Mouse (Mus musculus) neural tube, embryonic 10.5 days (tissue): Measurements from ENCODE around the gene Ank2.
"Not testable (repeated sequence)": the region's sequence is repeated elsewhere in the genome, so short reads cannot be mapped to it uniquely, and the experiment has no call there.

Source experiments
- DNase-seq: peaks from one replicate; pipeline ENCODE4 v3.0.0-alpha.2; 2017; ENCODE audit warnings: low spot score; ENCODE audit errors: extremely low spot score

Gene Ank2

GRCm38 (mm10) chr3:127428527-127428926, 70.6 kb downstream of the Ank2 start:
- DNase-seq, result no peak

- DNase-seq, result no peak
These were observed 82.2 kb downstream of the Ank2 start for GRCm38 (mm10) chr3:127416950-127417349.

GRCm38 (mm10) chr3:127414438-127414837, 84.7 kb downstream of the Ank2 start:
- DNase-seq, result no peak

- peak; percentile 80 for DNase-seq
These were observed 90.2 kb downstream of the Ank2 start for GRCm38 (mm10) chr3:127408684-127409550.

- peak; percentile 49 for DNase-seq
These were observed 91.1 kb downstream of the Ank2 start for GRCm38 (mm10) chr3:127407868-127408574.

GRCm38 (mm10) chr3:127406883-127407282, 92.3 kb downstream of the Ank2 start:
- DNase-seq, result no peak

GRCm38 (mm10) chr3:127404371-127404770, 94.8 kb downstream of the Ank2 start:
- DNase-seq, result no peak

GRCm38 (mm10) chr3:127400976-127401375, 98.2 kb downstream of the Ank2 start:
- no peak for DNase-seq

GRCm38 (mm10) chr3:127400468-127400867, 98.7 kb downstream of the Ank2 start:
- not testable (repeated sequence) for DNase-seq

- DNase-seq, result no peak
These were observed 101.4 kb downstream of the Ank2 start for GRCm38 (mm10) chr3:127397774-127398173.

GRCm38 (mm10) chr3:127395202-127395601, 103.9 kb downstream of the Ank2 start:
- no peak for DNase-seq

GRCm38 (mm10) chr3:127387016-127387517, 112.1 kb downstream of the Ank2 start:
- DNase-seq, result no peak

GRCm38 (mm10) chr3:127383231-127383630, 115.9 kb downstream of the Ank2 start:
- no peak for DNase-seq

- no peak for DNase-seq
These were observed 122.2 kb downstream of the Ank2 start for GRCm38 (mm10) chr3:127376901-127377460.

- no peak for DNase-seq
These were observed 123.0 kb downstream of the Ank2 start for GRCm38 (mm10) chr3:127375956-127376660.

GRCm38 (mm10) chr3:127374190-127374710, 124.9 kb downstream of the Ank2 start:
- DNase-seq, result no peak

GRCm38 (mm10) chr3:127371774-127372173, 127.4 kb downstream of the Ank2 start:
- no peak for DNase-seq

- no peak for DNase-seq
These were observed 129.6 kb downstream of the Ank2 start for GRCm38 (mm10) chr3:127369529-127369928.

- DNase-seq, result no peak
These were observed 131.7 kb downstream of the Ank2 start for GRCm38 (mm10) chr3:127367450-127367849.

- no peak for DNase-seq
These were observed 135.6 kb downstream of the Ank2 start for GRCm38 (mm10) chr3:127363512-127363911.
